Mouse (Mus musculus) ovary, adult 10 weeks (tissue): ENCODE results near the gene Svs3a. TPM values are rescaled to one million over a fixed set of nuclear protein-coding genes. Genes with fewer than 3 reads are reported as not detected.

ENCODE experiments used
- polyA plus RNA-seq: library from polyadenylated mRNA; stranded (reverse); fragments of 350-450 nt; fragmentation: Illumina TruSeq; extraction: RNeasy Lipid Tissue Mini Kit (QIAGEN cat#74804); gene quantifications from one replicate; pipeline ENCODE4 v1.2.3, GENCODE M21; 2014

The Svs3a gene
- not detected for polyA plus RNA-seq

DNA sequence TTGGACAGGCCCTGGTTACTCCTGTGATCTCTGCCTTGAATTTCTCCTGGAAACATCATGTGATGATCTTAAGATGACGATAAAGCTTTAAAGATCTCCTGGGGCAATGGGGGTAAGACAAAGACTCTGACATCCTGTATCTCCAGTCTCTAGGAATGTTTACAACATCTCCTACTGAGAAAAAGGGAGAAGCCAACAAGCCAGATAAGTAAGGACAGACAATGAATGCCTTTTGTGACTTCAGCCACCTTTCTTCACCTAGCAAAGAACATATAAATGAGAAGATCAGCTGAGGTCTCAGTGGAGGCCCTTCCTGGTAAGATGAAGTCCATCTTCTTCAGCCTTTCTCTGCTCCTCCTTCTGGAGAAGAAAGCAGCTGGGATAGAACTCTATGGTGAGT, at the start of gene Svs3a:
TSS of gene Svs3a (plus strand) at position 301 of the 400 bp plus-strand sequence.

GRCm38 (mm10) chr2:164256540-164256939, 32.5 kb upstream of the Svs3a start, which contains the start of gene Svs3b:
Svs3b (minus strand) TSS chr2:164256640.

GRCm38 (mm10) chr2:164278359-164278758, 10.7 kb upstream of the Svs3a start, which contains the start of gene Svs4:
Svs4 (minus strand) TSS chr2:164278459.

GRCm38 (mm10) chr2:164316451-164316850, 27.4 kb downstream of the Svs3a start, which contains the start of gene Svs6:
Svs6 (plus strand) TSS chr2:164316751.

DNA sequence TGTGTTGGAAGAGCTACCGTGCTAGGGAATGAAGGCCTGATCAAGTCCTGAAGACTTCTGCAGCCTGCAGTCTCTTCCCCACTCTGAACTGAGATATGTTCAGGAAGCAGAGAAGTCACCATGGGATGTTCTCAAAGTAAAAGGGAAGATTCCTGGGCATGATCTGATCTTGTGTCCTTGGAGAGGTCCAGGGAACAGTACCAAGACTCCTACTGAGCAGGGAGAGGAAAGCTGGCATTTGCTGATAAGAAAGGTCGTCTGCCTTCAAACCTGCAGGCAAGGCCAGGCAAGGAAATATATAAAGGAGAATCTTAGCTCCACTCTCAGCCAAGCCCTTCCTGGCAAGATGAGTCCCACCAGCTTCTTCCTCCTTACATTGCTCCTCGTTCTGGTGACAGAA, 43.4 kb downstream of the Svs3a start, which contains the start of gene Svs5:
TSS of gene Svs5 (plus strand) at position 301 of the 400 bp plus-strand sequence.

Other genes starting within 250 kb of the Svs3a start
- 104 TPM for gene Stk4, start 218.9 kb upstream of the Svs3a start, polyA plus RNA-seq
- gene Tomm34, start 218.1 kb upstream of the Svs3a start, polyA plus RNA-seq: 10.4 TPM
- gene Kcns1, start 118.2 kb upstream of the Svs3a start, polyA plus RNA-seq: not detected
- not detected for gene Wfdc5, start 106.5 kb upstream of the Svs3a start, polyA plus RNA-seq
- not detected for gene Wfdc12, start 98.7 kb upstream of the Svs3a start, polyA plus RNA-seq
- not detected for gene Wfdc15a, start 89.1 kb upstream of the Svs3a start, polyA plus RNA-seq
- 1.3 TPM for gene Wfdc15b, start 67.6 kb upstream of the Svs3a start, polyA plus RNA-seq
- gene Svs2, start 50.8 kb upstream of the Svs3a start, polyA plus RNA-seq: not detected
- gene Svs3b, start 32.6 kb upstream of the Svs3a start, polyA plus RNA-seq: not detected
- not detected for gene Svs4, start 10.8 kb upstream of the Svs3a start, polyA plus RNA-seq
- gene Svs6, start 27.5 kb downstream of the Svs3a start, polyA plus RNA-seq: not detected
- 0.91 TPM for gene Svs5, start 43.5 kb downstream of the Svs3a start, polyA plus RNA-seq
- gene Slpi, start 99.8 kb downstream of the Svs3a start, polyA plus RNA-seq: not detected
- not detected for gene Rbpjl, start 113.9 kb downstream of the Svs3a start, polyA plus RNA-seq
- gene Matn4, start 115.9 kb downstream of the Svs3a start, polyA plus RNA-seq: not detected
- 107 TPM for gene Sdc4, start 154.6 kb downstream of the Svs3a start, polyA plus RNA-seq
- 8.4 TPM for gene Sys1, start 167.7 kb downstream of the Svs3a start, polyA plus RNA-seq
- gene Gm20458, start 171.7 kb downstream of the Svs3a start, polyA plus RNA-seq: not detected
- gene Trp53tg5, start 184.5 kb downstream of the Svs3a start, polyA plus RNA-seq: not detected
- gene Dbndd2, start 196.8 kb downstream of the Svs3a start, polyA plus RNA-seq: 4.7 TPM
- 8.6 TPM for gene Pigt, start 208.3 kb downstream of the Svs3a start, polyA plus RNA-seq